Mouse (Mus musculus) limb, embryonic 11.5 days (tissue): ENCODE data around the gene Ccnt1. TPM values are rescaled to one million over a fixed set of nuclear protein-coding genes. Genes with fewer than 3 reads are reported as not detected.
"Not testable (repeated sequence)": the region's sequence is repeated elsewhere in the genome, so short reads cannot be mapped to it uniquely, and the experiment has no call there.

Experiments
- ATAC-seq: fragments of 200-750 bp; cut with Nextera tagmentation; 2 replicates; pipeline ENCODE4 v1.8.0; 2017; ENCODE audit warnings: low read depth; ENCODE audit not compliant: insufficient number of reproducible peaks, low FRiP score, low TSS enrichment
- DNase-seq: peaks from one replicate; pipeline ENCODE4 v3.0.0-alpha.2; 2015; ENCODE audit warnings: low spot score
- H3K27ac ChIP-seq: fragments of 300-500 bp; sonication (generic); replicated peaks from 2 replicates; pipeline ENCODE4 v1.5.1; 2014; ENCODE audit warnings: low read depth, mild to moderate bottlenecking, low read length
- H3K27me3 ChIP-seq: fragments of 300-500 bp; sonication (generic); 2 replicates; pipeline ENCODE4 v1.6.1; 2014; ENCODE audit warnings: mild to moderate bottlenecking, low read length, mixed read lengths; ENCODE audit not compliant: control insufficient read depth, insufficient read depth
- H3K36me3 ChIP-seq: fragments of 300-500 bp; sonication (generic); 2 replicates; pipeline ENCODE4 v1.6.1; 2014; ENCODE audit warnings: mild to moderate bottlenecking, low read length, moderate library complexity, mixed read lengths; ENCODE audit not compliant: control insufficient read depth, insufficient read depth
- H3K4me1 ChIP-seq: fragments of 300-500 bp; sonication (generic); 2 replicates; pipeline ENCODE4 v1.6.1; 2014; ENCODE audit warnings: low read length, mixed read lengths; ENCODE audit not compliant: control insufficient read depth, insufficient read depth
- H3K4me2 ChIP-seq: fragments of 300-500 bp; sonication (generic); 2 replicates; pipeline ENCODE4 v1.6.1; 2014; ENCODE audit warnings: low read depth, mild to moderate bottlenecking, moderate library complexity; ENCODE audit not compliant: severe bottlenecking
- H3K4me3 ChIP-seq: fragments of 300-500 bp; sonication (generic); 2 replicates; pipeline ENCODE4 v1.5.1; 2014; ENCODE audit warnings: low read depth, low read length
- H3K9ac ChIP-seq: fragments of 300-500 bp; sonication (generic); 2 replicates; pipeline ENCODE4 v1.6.1; 2014; ENCODE audit warnings: mild to moderate bottlenecking, low read length
- H3K9me3 ChIP-seq: fragments of 300-500 bp; sonication (generic); 2 replicates; pipeline ENCODE4 v1.6.1; 2016; ENCODE audit warnings: low read length; ENCODE audit not compliant: control insufficient read depth
- WGBS: fragments of 180-500 bp; shearing (Covaris S2); extraction: QIAGEN DNeasy Blood & Tissue Kit; methylation state at CpG from one replicate; pipeline ENCODE4 v1.1.7; 2014; 5-methylcytosine and 5-hydroxymethylcytosine counted together
- polyA plus RNA-seq: library from polyadenylated mRNA; unstranded; fragments of >200 nt; fragmentation: Nextera tagmentation; extraction: Ambion mirVana; gene quantifications from 2 replicates; pipeline ENCODE4 v1.2.1, GENCODE M21; 2014

Gene Ccnt1
- polyA plus RNA-seq, 1 experiment from 2014 or later: 62.9 TPM

DNA sequence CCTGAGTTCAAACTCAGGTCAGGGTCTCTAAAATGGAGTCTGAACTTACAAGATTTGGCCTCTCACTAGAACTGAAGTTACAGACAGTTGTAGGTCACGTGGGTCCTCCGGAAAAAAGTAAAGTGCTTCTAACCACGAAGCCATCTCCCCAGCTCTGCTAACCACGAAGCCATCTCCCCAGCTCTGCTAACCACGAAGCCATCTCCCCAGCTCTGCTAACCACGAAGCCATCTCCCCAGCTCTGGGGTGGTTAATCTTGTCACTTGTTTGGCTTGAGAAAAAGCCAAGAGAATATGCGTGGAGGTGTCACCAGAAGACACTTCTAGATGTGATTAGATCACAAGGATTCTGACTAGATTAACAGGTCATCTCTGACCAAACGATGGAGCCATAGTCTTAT lies 56.6 kb downstream of the Ccnt1 start:
- Histone ChIP-seq H3K4me1 (no peaks in the 10 kb centered on the region), H3K4me3 (no peak overlapping the region), H3K9ac (no peak overlapping the region), H3K9me3 (no peaks in the 10 kb centered on the region), H3K36me3 (peaks cover 8% of the 10 kb centered on the region; the same call in 1 of the 2 replicates), H3K27ac (no peak overlapping the region), H3K4me2 (no peak overlapping the region), H3K27me3 (no peaks in the 10 kb centered on the region)
- DNase-seq: no peak
- ATAC-seq: no peak
- 83% methylated on average over 8 of the region's 8 CpGs for WGBS

DNA sequence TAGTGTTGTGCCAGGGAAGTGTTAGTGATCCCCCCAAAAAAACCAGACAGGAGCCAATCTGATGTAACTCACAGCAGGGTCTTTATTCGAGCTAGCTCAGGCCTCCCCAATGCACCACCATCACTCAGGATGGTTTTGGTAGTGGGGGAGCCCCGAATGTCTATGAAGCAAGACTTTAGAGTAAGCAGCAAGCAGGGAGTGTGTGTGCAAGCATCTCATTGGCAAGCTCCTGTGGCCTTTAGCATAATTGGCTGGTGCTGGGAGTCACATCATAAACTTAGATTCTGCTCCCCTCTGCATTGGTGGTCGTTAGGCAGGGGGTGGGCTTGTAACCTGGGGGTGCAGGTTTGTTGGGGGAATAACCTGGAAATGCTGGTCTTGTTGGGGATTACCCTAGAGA lies 57.0 kb downstream of the Ccnt1 start:
- 68% methylated on average over 3 of the region's 3 CpGs for WGBS
- H3K27ac ChIP-seq, H3K36me3 ChIP-seq, H3K4me3 ChIP-seq, DNase-seq, H3K9ac ChIP-seq, H3K9me3 ChIP-seq, H3K4me2 ChIP-seq, ATAC-seq, H3K27me3 ChIP-seq, H3K4me1 ChIP-seq: not testable (repeated sequence)

DNA sequence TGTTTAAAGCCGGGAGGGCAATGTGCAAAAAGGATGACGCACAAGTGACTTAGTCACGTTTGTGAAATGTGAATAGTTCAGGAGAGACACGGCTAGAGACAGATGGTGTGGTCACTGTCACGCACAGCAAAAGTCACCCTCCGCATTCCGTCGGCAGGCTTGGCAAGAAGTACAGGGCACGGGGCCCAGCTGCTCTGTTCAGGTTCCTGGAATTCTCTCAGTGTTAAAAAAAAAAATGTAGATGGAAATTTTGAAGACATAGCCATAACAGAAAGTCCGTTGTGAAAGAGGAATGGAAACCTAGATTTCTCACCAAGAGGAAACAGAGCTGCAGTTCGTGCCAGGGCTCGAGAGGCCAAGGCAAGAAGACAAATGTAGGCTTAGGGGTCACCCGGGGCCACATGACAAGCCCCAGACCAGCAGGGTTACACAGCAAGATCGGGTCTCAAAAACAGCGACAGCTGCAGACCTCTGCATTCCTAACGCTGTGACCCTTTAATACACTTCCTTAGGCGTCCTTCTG lies 57.9 kb downstream of the Ccnt1 start:
- no peak for DNase-seq
- Histone ChIP-seq H3K9ac (no peak overlapping the region), H3K27ac (no peak overlapping the region), H3K36me3 (peaks cover 3% of the 10 kb centered on the region; the same call in 1 of the 2 replicates), H3K4me3 (no peak overlapping the region), H3K4me2 (no peak overlapping the region), H3K27me3 (no peaks in the 10 kb centered on the region), H3K9me3 (no peaks in the 10 kb centered on the region), H3K4me1 (no peaks in the 10 kb centered on the region)
- 61% methylated on average over 17 of the region's 17 CpGs for whole genome bisulfite sequencing
- ATAC-seq: no peak

DNA sequence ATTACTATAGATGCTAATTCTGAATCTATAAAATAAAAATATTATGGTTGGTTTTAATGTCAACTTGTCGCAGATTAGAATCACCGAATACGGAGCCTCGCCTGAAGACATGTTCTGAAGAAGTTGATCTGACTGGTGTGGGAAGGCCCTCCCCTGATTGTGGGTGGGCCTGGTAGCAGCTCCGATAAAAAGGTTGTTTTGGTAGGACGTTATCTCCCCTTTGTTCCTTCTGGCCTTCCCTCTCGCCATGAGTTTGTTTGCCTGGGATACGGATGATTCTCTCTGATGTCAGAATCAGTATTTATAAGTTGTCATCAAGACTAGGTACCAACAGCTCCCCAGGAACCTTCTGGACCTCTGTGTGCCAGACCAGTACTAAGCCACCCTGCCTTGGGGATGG lies 58.5 kb downstream of the Ccnt1 start:
- Histone ChIP-seq H3K9me3 (no peaks in the 10 kb centered on the region), H3K27ac (no peak overlapping the region), H3K27me3 (no peaks in the 10 kb centered on the region), H3K4me3 (no peak overlapping the region), H3K36me3 (no peaks in the 10 kb centered on the region; the same call in 1 of the 2 replicates), H3K9ac (no peak overlapping the region), H3K4me2 (no peak overlapping the region), H3K4me1 (no peaks in the 10 kb centered on the region)
- 74% methylated on average over 8 of the region's 8 CpGs for WGBS
- DNase-seq (no peak), ATAC-seq (no peak)

DNA sequence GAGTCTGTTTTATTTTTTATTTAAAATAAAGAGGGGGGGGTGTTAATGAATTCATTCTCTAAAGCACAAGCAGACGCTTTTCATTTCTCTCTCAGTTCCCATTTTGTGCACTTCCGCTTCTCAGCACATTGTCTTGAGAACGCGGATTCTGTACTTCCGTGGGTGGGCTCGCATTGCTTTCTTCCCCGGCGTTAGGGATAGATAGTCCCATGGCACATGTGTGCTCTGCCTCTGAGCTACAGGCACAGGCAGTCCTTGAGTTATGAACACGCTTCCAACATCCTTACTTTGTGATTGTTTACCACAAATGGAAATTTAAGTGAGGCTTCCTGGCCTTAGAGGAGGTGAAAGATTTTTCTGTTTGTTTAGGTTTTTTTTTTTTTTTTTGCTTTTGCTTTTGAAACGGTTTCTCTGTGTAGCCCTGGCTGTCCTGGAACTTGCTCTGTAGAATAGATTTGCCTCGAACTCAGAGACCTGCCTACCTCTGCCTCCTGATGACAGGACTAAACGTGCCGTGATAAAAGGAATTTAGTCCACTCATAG lies 59.3 kb downstream of the Ccnt1 start:
- Histone ChIP-seq H3K36me3 (no peaks in the 10 kb centered on the region), H3K27me3 (no peaks in the 10 kb centered on the region), H3K4me1 (no peaks in the 10 kb centered on the region), H3K4me2 (no peak overlapping the region), H3K27ac (no peak overlapping the region), H3K9me3 (no peaks in the 10 kb centered on the region), H3K4me3 (no peak overlapping the region), H3K9ac (no peak overlapping the region)
- DNase-seq (no peak), ATAC-seq (no peak)
- 82% methylated on average over 13 of the region's 13 CpGs for WGBS

DNA sequence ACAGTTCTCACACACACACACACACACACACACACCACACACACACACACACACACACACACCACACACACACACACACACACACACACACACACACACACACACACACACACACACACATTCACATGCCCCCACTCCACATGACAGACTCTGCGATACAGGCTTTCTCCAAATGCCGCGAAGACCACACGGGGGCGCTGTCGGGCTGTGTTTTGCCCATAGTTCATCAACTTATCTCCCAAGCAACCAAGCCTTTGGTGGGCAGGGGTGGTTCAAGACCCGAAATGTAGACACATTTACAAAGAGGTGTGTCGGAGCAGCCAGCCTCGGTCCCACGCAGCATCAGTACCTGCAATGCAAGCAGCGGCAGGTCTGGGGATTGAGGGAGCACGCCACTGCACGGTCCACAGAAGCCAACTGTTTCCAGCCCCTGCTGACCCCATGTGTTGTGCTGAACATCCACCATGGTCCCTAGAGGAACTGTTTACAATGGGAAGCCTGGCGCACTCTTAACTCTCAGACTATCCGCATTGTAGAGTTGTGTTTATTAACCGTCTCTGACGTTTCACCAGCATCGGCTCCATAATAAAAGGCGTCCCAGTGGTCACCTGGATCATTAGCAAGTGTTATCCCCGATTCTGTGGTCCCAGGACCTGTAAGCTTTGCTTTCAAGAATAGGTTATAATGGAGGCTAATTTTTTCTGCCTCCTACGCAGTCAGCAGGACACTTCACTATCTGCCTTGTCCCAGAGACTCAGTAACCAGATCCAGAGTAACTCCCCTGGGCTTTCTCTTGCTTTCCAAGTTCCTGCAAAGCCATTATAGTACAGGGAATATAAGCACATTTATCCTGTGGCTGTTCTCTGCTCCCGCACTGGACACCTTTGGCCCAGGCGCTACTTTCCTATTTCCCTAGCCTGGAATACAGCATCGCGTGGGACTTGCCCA lies 60.0 kb downstream of the Ccnt1 start:
- H3K9ac ChIP-seq: no peak overlapping the region
- H3K36me3 ChIP-seq: no peaks in the 10 kb centered on the region
- H3K4me3 ChIP-seq: no peak overlapping the region
- no peaks in the 10 kb centered on the region for H3K9me3 ChIP-seq
- no peaks in the 10 kb centered on the region for H3K4me1 ChIP-seq
- H3K4me2 ChIP-seq: peak overlapping the region; percentile 13; the same call in 1 of the 2 replicates
- no peaks in the 10 kb centered on the region for H3K27me3 ChIP-seq
- ATAC-seq (no peak), DNase-seq (peak; percentile 88)
- WGBS: 28% methylated on average over 25 of the region's 25 CpGs
- no peak overlapping the region for H3K27ac ChIP-seq

DNA sequence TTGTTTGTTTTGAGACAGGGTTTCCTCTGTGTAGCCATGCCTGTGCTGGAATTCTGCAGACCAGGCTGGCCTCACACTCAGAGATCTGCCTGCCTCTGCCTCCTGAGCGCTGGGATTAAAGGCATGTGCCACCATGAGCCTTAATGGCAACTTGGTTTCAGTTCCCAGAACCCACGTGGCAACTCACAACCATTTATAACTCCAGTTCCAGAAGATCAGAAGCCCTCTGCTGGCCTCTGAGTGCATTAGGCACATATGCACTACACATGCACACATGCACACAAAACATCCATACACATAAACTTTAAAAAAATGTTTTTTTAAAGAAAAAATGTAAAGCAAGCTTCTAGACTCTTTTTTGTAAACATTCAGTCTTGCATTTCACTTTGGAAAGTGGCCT lies 61.3 kb downstream of the Ccnt1 start:
- no peaks in the 10 kb centered on the region for H3K27me3 ChIP-seq
- no peaks in the 10 kb centered on the region for H3K4me1 ChIP-seq
- no peak for ATAC-seq
- H3K9me3 ChIP-seq: no peaks in the 10 kb centered on the region
- no peak for DNase-seq
- no peak overlapping the region for H3K9ac ChIP-seq
- no peak overlapping the region for H3K27ac ChIP-seq
- no peaks in the 10 kb centered on the region for H3K36me3 ChIP-seq
- no peak overlapping the region for H3K4me3 ChIP-seq
- 60% methylated on average over 2 of the region's 2 CpGs for WGBS
- no peak overlapping the region for H3K4me2 ChIP-seq

DNA sequence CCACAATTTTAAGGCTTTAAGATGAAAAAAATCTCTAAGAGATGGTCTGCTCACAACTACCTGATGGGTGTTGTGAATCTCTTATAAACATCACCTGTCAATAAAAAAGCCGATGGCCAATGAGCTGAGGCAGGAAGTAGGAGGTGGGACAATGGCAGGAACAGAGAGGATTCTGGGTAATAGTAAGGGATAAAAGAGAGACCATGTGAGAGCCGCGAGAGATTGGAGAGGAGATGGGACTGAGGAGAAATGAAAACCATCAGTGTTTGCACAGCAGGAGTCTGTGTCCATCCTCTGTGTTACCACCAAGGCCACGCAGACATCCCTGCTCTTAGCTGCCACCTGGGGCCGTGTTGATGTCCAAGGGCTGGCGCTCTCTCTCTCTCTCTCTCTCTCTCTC lies 63.4 kb downstream of the Ccnt1 start:
- ATAC-seq: no peak
- WGBS: 85% methylated on average over 6 of the region's 6 CpGs

More for the DNA sequence above, 63.4 kb downstream of the Ccnt1 start:
- no peak for DNase-seq
- H3K4me3 ChIP-seq: no peak overlapping the region
- H3K27ac ChIP-seq: no peak overlapping the region
- H3K4me1 ChIP-seq: no peaks in the 10 kb centered on the region
- no peaks in the 10 kb centered on the region for H3K27me3 ChIP-seq
- H3K9me3 ChIP-seq: no peaks in the 10 kb centered on the region
- no peak overlapping the region for H3K9ac ChIP-seq
- no peaks in the 10 kb centered on the region for H3K36me3 ChIP-seq
- H3K4me2 ChIP-seq: no peak overlapping the region
